Mouse (Mus musculus) G1E (cell line): ENCODE results near the gene Pet117.

Source experiments
- CTCF ChIP-seq: IDR thresholded peaks from 2 replicates; pipeline ENCODE4 v1.5.1; 2012; ENCODE audit warnings: low read depth, low read length, inconsistent platforms, mixed read lengths
- GATA1 ChIP-seq: IDR thresholded peaks from 2 replicates; pipeline ENCODE4 v1.6.1; 2012; ENCODE audit warnings: borderline replicate concordance, low read length, inconsistent platforms, mixed read lengths
- GATA2 ChIP-seq: IDR thresholded peaks from 2 replicates; pipeline ENCODE4 v1.6.1; 2012; ENCODE audit warnings: low read depth, low read length, inconsistent platforms, borderline replicate concordance
- POLR2AphosphoS5 ChIP-seq: IDR thresholded peaks from 2 replicates; pipeline ENCODE4 v1.6.1; 2012; ENCODE audit warnings: low read depth, low read length, inconsistent platforms; ENCODE audit not compliant: insufficient replicate concordance
- TAL1 ChIP-seq: conservative IDR thresholded peaks from 2 replicates; pipeline ENCODE4 v1.6.1; 2012; ENCODE audit warnings: low read depth, low read length, inconsistent platforms, mixed read lengths

DNA sequence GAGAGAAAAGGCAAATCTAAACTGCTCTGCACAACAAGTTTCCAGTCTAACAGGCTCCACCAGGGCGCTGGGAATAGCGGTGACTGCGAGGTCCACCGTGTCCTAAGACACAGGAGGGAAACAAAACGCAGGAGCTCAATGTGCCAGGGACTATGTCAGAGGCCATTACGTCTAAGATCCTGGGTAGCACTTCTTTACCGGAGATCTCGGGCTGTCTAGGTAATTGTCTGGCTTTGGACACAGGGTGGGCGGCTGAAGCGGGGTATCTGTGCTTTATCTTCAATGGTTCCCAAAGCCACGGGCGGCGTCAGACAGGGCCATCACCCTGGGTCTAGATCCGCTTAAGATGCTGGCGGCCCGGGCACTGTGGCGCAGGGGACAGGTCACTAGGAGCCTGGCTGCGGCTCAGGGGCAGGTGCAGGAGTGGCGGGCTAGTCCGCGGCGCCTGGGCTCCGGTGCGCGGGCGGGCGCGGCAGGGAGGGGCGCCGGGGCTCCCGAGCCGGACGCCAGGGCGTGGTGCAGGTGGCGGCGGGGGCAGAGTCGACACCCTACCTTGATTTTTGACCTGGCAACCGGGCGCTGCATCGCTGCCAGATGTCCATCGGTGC, 38.3 kb upstream of the Pet117 start:
- TF ChIP-seq CTCF = no peak
- no peak for TF ChIP-seq GATA1
- TF ChIP-seq POLR2AphosphoS5 = no peak
- TF ChIP-seq TAL1 = no peak
- no peak for TF ChIP-seq GATA2
